Mouse (Mus musculus) liver, postnatal 0 days (tissue): ENCODE data around the gene Abat.

Experiments
- CTCF ChIP-seq: sonication (generic); IDR thresholded peaks from 2 replicates; pipeline ENCODE4 v1.5.1; 2016; ENCODE audit warnings: antibody characterized with exemption, low read depth
- EP300 ChIP-seq: IDR thresholded peaks from 2 replicates; pipeline ENCODE4 v1.6.1; 2016; ENCODE audit warnings: antibody characterized with exemption, low read depth, mild to moderate bottlenecking

DNA sequence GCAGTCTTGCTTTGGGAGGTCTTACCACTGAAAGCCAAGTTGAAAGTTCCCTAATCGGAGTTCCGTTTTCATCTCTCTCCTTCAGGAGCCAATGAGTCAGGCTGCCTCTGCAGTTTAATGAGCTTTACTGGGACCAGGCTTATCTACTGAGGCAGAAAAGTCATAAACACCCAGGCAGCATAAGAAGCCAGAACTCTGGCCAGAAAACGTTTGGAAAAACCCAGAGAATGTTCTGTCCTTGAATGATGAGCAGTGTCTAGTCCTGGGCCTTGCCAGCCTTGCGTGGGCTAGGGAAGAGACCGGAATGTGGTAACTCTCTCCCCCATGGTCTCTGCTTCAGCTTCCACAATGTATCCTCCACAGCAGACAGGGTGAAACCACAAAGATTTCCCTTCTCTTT lies 71.8 kb downstream of the Abat start:
- TF ChIP-seq CTCF (no peak), EP300 (no peak)
